Mouse (Mus musculus): ENCODE data around the gene Adat3. TPM values are rescaled to one million over a fixed set of nuclear protein-coding genes. Genes with fewer than 3 reads are reported as not detected.

Gene Adat3
- polyA plus RNA-seq (2021), result 4.7 TPM

DNA sequence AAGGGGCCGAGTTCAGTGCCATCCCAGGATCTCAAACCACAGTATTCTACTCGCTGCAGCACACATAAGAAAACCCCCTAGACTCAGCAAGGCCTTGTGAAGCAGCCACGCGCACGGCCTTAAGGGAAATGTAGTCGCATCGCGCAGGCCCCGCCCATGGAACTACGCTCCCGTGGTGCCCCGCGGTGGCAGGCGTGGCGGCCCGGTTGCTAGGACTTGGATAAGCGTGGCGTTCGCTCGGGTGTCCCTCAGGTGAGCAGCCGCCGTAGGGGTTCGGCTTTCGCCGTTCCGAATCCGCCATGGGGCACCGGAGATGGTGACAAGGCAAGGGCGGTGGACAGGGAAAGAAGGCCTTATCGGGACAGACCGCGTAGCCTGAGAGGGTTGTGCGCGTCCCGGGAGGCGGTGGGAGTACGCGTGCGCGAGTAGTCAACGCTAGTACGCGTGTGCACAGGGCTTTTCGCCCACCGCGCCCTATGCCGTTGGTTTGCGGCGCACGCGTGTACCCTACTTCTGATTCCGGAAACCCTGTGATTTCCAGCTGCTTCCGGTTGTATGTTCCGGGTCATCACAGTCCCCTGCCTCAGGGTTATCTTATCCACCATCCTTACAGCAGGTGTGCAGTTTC lies at the start of gene Adat3, which contains the start of gene Scamp4:
Adat3 (plus strand) TSS at position 183 of the 628 bp plus-strand sequence.
Scamp4 (plus strand) TSS at position 175 of the 628 bp plus-strand sequence.
- ChIA-PET CTCF (interaction anchor here (0.9 to 1.4 kb wide), 3 partner anchors 16 to 81 kb away, joined by 3 to 6 read pairs (median 4); no protein-coding TSS in a partner anchor), POLR2A (interaction anchor here (0.6 kb wide), 1 partner anchor 72 kb away, joined by 3 read pairs; no protein-coding TSS in a partner anchor)
- DNase-seq (ENCODE audit: low read depth, low spot score) (peak; percentile 73), ATAC-seq (peak; percentile 74)
- in situ Hi-C loops (cut with MboI; ENCODE audit: low pct_unique_long_range_greater_than_20kb), result no loop called here
- TF ChIP-seq CTCF (IDR thresholded peaks at IDR 0.05), result no peak
- H3K27me3 ChIP-seq, result no peaks in the 10 kb centered on the region

DNA sequence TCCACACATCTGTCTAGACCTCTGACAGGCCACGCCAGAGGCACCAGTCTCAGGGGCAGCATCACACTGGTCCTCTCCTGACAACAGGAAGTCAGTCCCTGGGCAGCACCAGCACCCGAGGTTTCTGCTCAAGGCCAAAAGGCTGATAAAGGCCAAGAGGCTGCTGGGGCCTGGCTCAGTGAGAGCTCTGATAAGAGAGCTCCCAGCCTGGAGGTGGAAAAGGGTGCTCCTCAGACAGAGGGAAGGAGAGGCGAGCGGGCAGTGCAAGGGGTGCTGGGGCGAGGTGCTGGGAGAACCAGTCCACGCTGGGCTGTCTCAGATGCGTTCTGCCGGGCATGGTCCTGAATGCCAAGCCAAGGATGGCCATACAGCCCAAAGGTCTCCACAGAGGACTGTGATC lies 49.1 kb upstream of the Adat3 start:
- DNase-seq (ENCODE audit: low read depth, low spot score) (no peak), ATAC-seq (no peak)
- CTCF ChIA-PET, result interaction anchor here (0.9 to 2.6 kb wide), 3 partner anchors 8 to 107 kb away, joined by 3 to 7 read pairs (median 4); partner anchors contain the start of gene Rexo1
- no peak for TF ChIP-seq CTCF (IDR thresholded peaks at IDR 0.05)
- H3K27me3 ChIP-seq, result no peaks in the 10 kb centered on the region
- POLR2A ChIA-PET, result no interaction called here
- in situ Hi-C loops (cut with MboI; ENCODE audit: low pct_unique_long_range_greater_than_20kb), result loop anchor here (5.0 kb wide), 2 partner anchors 41 to 106 kb away; no protein-coding TSS in a partner anchor

DNA sequence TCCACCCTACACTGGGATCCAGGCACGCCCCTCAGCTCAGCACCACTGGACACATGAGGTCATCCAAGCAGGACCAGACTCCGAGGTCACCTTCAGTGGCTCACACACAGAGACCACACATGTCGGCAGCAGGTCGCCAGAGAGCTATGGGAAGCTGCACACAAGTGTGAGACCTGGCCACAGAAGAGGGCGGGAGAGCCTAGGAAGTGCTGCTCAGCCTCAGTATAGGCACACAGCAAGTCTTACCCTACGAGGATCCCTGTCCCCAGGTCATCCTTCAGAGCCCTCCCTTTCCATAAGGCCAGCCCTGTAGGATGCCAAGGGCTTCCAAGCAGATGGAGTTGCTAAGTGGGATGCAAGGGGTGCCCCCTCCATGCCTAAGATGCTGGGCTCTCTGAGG lies 48.7 kb upstream of the Adat3 start:
- in situ Hi-C loops (cut with MboI; ENCODE audit: low pct_unique_long_range_greater_than_20kb), result loop anchor here (5.0 kb wide), 2 partner anchors 42 to 107 kb away; no protein-coding TSS in a partner anchor
- no peak for ATAC-seq
- H3K27me3 ChIP-seq, result no peaks in the 10 kb centered on the region
- ChIA-PET CTCF (interaction anchor here (0.9 to 1.4 kb wide), 2 partner anchors 45 to 108 kb away, joined by 3 to 4 read pairs; no protein-coding TSS in a partner anchor), POLR2A (interaction anchor here (1.2 kb wide), 1 partner anchor 23 kb away, joined by 3 read pairs; no protein-coding TSS in a partner anchor)
- no peak for TF ChIP-seq CTCF (IDR thresholded peaks at IDR 0.05)
- DNase-seq (ENCODE audit: low read depth, low spot score), result no peak

DNA sequence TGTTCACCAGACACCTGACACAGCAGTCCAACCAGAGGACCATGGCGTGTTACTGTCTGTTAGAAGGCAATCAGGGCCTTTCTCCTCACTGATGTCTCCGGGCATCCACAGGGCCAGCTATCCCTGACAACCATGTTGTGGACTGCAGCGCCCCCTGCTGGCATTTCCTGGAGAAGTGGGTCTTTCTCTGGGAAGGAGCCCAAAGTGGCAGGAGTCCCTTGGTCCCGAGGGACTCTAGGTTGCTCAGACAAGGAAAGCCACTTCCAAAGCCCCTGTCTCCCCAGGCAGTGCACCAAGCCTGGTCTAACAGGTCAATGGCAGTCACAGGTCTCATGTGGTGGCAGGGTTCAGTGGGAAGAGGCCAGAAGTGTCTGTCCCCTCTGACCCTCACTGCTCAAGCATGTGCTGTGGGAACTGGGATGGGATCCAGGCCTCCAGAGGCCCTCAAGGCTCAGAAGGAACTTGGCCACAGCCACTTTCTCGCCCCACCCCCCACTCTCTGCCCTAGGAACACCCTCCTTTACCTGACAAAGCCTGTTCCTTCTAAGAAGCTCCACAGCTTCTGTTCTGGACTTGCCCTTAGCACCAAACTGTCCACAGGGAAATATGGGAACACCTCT lies 45.2 kb upstream of the Adat3 start:
- no peaks in the 10 kb centered on the region for H3K27me3 ChIP-seq
- no peak for TF ChIP-seq CTCF (IDR thresholded peaks at IDR 0.05)
- peak; percentile 12 for ATAC-seq
- DNase-seq (ENCODE audit: low read depth, low spot score), result no peak
- POLR2A ChIA-PET, result no interaction called here
- CTCF ChIA-PET, result interaction anchor here (0.8 to 2.9 kb wide), 11 partner anchors 9 to 172 kb away, joined by 3 to 25 read pairs (median 4); no protein-coding TSS in a partner anchor
- in situ Hi-C loops (cut with MboI; ENCODE audit: low pct_unique_long_range_greater_than_20kb), result no loop called here

DNA sequence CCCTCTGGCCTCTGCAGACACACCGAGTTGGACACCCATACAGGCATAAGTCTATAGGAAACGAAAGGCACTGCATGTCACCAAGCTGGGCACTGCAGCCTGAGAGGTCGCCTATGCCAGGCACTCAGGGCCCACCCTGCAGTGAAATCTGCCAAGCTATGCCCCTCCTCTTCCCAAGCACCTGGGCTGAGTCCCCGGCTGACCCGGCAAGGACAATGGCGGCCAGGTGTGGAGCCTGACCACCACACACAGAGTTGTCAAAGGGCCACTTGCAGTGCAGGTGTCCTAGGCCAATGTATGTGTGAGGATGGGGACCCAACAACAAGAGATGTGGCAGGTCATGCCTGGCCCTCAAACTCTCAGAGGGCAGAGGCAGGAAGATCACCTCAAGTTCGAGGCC lies 43.2 kb upstream of the Adat3 start:
- H3K27me3 ChIP-seq, result no peaks in the 10 kb centered on the region
- CTCF ChIA-PET, result no interaction called here
- in situ Hi-C loops (cut with MboI; ENCODE audit: low pct_unique_long_range_greater_than_20kb), result no loop called here
- no peak for TF ChIP-seq CTCF (IDR thresholded peaks at IDR 0.05)
- POLR2A ChIA-PET, result no interaction called here
- ATAC-seq, result no peak
- DNase-seq (ENCODE audit: low read depth, low spot score), result no peak

DNA sequence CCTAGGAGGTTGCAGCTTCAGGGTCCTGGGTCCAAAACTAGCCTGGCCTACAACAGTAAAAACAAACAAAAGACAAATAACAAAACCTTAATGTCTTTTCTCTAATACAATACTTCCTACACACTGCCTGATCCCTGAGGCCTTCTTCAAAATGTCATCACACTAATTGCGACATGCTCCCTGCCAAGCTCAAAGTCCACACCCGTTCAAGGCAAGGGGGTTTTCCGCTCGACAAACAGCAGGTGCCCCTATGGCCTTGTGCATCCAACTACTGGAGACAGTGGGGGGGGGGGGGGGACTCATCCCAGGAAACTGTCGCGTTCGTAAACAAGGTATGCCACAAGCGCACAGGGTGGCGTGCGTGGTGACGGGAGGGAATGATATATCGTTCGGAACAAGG lies 42.1 kb upstream of the Adat3 start:
- ATAC-seq, result no peak
- CTCF ChIA-PET, result interaction anchor here (1.2 to 1.9 kb wide), 4 partner anchors 8 to 137 kb away, joined by 3 to 13 read pairs (median 6); no protein-coding TSS in a partner anchor

DNA sequence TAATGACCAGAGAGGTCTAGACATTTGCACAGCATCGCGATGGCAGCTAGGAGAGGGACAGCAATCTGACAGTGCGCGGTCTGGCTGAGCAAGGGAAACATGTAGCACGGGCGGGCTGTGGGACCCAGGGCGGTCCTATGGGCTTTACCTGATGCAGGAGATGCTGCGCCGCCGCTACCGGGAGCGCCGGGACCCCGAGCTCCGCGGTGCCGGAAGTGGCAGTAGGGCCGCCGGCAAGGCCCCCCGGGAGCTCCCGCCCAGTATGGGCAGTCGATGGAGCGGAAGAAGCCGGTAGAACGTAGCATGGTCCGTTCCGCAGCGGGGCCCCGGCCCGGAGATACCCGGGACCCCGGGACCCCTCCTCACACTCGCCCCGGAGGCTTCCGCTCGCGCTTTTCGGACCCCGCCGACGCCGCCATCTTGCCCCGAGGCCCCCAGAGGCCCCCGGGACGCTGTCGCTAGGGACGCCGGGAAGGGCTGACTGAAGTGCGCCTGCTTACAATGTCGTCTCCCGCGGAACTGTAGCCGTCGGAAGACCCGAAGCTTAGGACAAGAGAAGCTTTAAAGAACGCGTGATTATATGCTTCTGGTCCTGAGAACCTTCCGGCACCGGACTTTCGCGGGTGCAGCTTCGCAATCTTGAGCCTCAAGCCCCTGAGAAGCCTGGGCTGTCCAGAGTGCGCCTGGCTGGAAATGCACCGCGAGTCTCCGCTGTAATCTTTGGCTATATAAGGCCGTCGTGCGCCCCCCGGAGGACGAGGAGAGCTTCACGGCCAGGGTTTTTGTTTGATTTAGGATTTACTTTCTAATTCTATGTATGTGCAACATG lies 41.4 kb upstream of the Adat3 start, which contains the start of gene Rexo1:
Rexo1 (minus strand) TSS at position 445 of the 829 bp plus-strand sequence.
- ChIA-PET POLR2A (interaction anchor here (0.6 to 1.6 kb wide), 5 partner anchors 9 to 360 kb away, joined by 3 to 6 read pairs (median 3); no protein-coding TSS in a partner anchor), CTCF (interaction anchor here (1.1 to 1.9 kb wide), 11 partner anchors 9 to 159 kb away, joined by 3 to 13 read pairs (median 6); no protein-coding TSS in a partner anchor)
- in situ Hi-C loops (cut with MboI; ENCODE audit: low pct_unique_long_range_greater_than_20kb), result no loop called here
- peak; percentile 77 for DNase-seq (ENCODE audit: low read depth, low spot score)
- TF ChIP-seq CTCF (IDR thresholded peaks at IDR 0.05), result no peak
- peak; percentile 35 for ATAC-seq
- H3K27me3 ChIP-seq, result no peaks in the 10 kb centered on the region

More for the DNA sequence above, 42.1 kb upstream of the Adat3 start:
- DNase-seq (ENCODE audit: low read depth, low spot score), result no peak
- H3K27me3 ChIP-seq, result no peaks in the 10 kb centered on the region
- POLR2A ChIA-PET, result interaction anchor here (0.9 to 1.6 kb wide), 3 partner anchors 9 to 72 kb away, joined by 3 to 6 read pairs (median 4); no protein-coding TSS in a partner anchor
- in situ Hi-C loops (cut with MboI; ENCODE audit: low pct_unique_long_range_greater_than_20kb), result no loop called here
- no peak for TF ChIP-seq CTCF (IDR thresholded peaks at IDR 0.05)

DNA sequence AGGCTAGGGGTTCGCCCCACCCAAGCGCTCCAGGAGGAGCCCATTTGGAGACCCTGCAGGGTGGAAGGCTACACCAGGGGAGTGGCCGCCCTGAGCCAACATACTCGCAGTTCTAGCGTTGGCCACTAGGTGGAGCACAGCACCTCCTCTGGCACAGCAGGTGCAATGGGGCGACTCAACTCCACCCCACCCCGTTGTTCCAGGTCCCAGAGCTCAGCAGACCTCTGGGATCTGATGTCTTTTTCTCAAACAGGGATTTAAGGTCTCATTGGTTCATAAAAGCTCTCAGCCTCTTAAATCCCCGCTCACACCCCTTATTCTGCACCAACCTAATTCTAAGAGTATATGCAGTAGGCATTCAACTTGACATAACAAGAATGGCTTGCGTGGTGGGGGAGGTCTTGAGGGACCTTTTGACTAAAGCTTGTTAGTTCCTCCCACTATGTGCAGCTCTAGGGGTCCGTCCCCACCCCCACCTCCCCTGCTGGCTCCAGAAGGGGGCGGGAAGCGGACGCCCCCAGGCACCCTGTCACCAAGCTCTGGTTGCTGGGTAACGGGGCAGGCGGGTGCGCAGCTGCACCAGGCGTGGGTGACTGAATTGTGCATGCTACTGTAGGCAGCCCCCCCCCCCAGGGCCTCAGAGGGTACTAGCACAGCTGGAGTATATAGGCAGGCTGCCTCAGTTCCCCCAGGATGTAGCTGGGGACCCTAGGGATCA lies 36.1 kb upstream of the Adat3 start:
- DNase-seq (ENCODE audit: low read depth, low spot score) (no peak), ATAC-seq (no peak)
- in situ Hi-C loops (cut with MboI; ENCODE audit: low pct_unique_long_range_greater_than_20kb), result no loop called here
- ChIA-PET POLR2A (no interaction called here), CTCF (interaction anchor here (0.9 to 3.3 kb wide), 13 partner anchors 9 to 176 kb away, joined by 3 to 25 read pairs (median 6); partner anchors contain the start of gene Ap3d1)
- no peak for TF ChIP-seq CTCF (IDR thresholded peaks at IDR 0.05)
- no peaks in the 10 kb centered on the region for H3K27me3 ChIP-seq

DNA sequence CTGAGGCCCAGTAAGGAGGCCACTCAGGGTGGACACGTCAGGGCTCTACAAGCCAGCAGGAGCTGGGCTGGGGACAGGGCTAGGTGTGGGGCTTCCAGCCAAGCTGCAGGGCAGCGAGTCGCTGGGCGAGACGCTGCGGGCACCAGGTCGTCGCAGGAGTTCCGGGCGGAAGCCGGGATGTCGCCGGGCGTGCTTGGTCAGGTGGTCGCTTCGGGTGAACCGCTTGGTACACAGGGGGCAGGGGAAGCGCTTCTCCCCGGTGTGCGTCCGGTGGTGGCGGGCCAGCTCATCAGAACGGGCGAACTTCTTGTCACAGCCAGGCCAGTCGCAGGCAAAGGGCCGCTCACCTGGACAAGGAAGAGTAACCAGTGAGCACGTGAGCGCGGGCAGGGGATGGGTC lies 33.8 kb upstream of the Adat3 start:
- CTCF ChIA-PET, result no interaction called here
- ATAC-seq (no peak), DNase-seq (ENCODE audit: low read depth, low spot score) (no peak)
- in situ Hi-C loops (cut with MboI; ENCODE audit: low pct_unique_long_range_greater_than_20kb), result no loop called here
- POLR2A ChIA-PET, result interaction anchor here (0.5 kb wide), 1 partner anchor 472 kb away, joined by 3 read pairs; no protein-coding TSS in a partner anchor
- TF ChIP-seq CTCF (IDR thresholded peaks at IDR 0.05), result no peak
- H3K27me3 ChIP-seq, result no peaks in the 10 kb centered on the region

All from Patski (cell line).